Mouse (Mus musculus) adrenal gland, postnatal 4 days (tissue): ENCODE results near the gene Zcchc24. TPM values are rescaled to one million over a fixed set of nuclear protein-coding genes. Genes with fewer than 3 reads are reported as not detected.
"Not testable (repeated sequence)": the region's sequence is repeated elsewhere in the genome, so short reads cannot be mapped to it uniquely, and the experiment has no call there.

Experiments
- DNase-seq, 2 experiments: peaks; one replicate each; pipeline ENCODE4 v3.0.0; 2021 to 2022; ENCODE audit warnings: low spot score in 2 of 2, mixed read lengths in 2 of 2
- long read RNA-seq, 2 experiments: library from polyadenylated mRNA; stranded (forward); transcript quantifications; one replicate each; pipeline ENCODE4 v2.0.0; 2021
- total RNA-seq, 2 experiments: library from RNA; stranded (reverse); gene quantifications; 2 replicates each; pipeline ENCODE4 v1.2.3; 2021

Gene Zcchc24
- 10 to 100 TPM; 30.2 to 34.7 TPM for total RNA-seq
- long read RNA-seq, experiment 1, full-length matches to known transcripts, result 6 of 15 reads
- long read RNA-seq, experiment 1, partial matches to known transcripts, result 0 of 15 reads
- long read RNA-seq, experiment 1, other reads (novel, unspliced or antisense), result 9 of 15 reads
- long read RNA-seq, experiment 2, full-length matches to known transcripts, result 3 of 24 reads
- long read RNA-seq, experiment 2, partial matches to known transcripts, result 0 of 24 reads
- long read RNA-seq, experiment 2, other reads (novel, unspliced or antisense), result 21 of 24 reads

- peak; percentile 73 to 81 for DNase-seq
These were observed at the start of gene Zcchc24 for GRCm38 (mm10) chr14:25768915-25769625. Gene Zcchc24 (minus strand): TSS chr14:25769039.

- peak in 1 of 2 experiments; percentile 42 for DNase-seq
These were observed 47.6 kb upstream of the Zcchc24 start for GRCm38 (mm10) chr14:25816416-25816815.

DNA sequence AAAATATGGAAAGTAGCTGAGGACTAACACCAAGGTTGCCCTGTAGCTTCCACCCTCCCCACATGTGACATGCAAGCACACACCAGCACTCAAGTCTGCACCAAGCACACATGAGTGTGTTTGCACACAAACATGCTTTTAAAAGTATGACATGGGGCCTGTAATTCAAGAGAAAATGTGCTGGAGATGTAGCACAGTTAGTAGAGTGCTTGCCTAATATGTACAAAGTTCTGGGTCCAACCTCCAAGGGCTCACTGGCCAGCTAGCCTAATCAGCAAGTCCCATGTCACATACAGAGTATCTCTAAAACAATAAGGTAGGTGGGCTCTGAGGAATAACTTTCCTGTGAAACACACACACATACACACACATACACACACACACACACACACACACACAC is 45.3 kb upstream of the Zcchc24 start:
- DNase-seq, result no peak

DNA sequence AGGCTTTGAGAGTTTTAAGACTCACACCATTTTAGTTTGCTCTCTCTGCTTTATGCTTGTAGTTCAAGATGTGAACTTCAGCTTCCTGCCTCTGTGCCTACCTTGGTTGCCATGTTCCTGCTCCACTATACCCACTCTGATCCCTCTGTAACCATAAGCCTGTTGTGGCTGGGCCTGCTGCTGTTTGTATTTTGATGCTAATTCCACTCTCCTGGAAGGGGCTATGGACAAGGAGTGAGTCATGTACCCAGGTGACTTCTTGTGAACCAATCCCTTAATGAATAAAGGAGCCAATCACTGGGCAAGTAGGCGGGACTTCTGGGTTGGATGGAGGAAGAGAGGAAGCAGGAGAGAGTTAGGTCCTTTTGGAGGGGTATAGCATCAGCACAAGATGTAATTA is 42.2 kb upstream of the Zcchc24 start:
- not testable (repeated sequence) for DNase-seq

GRCm38 (mm10) chr14:25806561-25806960 is 37.7 kb upstream of the Zcchc24 start:
- no peak for DNase-seq

DNA sequence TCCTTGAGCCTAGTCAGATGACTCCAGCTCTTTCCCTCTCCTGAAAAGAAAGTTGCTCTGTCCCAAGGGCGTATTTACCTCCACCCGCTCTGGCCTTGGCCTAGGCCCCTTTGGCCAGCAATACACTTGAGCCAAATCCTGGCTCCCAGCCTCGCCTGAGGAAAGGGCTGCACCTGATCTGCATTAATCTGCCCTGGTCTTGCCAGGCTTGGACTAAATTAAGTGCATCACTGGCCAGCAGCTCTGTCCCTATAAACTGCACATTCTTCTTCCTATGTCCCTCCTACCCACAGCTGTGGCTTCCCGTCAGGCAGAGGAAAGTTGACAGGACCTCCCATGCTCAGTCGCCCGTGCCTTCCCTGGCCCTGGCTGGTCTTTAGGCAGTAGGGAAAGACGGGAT is 37.0 kb upstream of the Zcchc24 start:
- no peak for DNase-seq

GRCm38 (mm10) chr14:25803246-25803809 is 34.5 kb upstream of the Zcchc24 start:
- no peak for DNase-seq

- DNase-seq, result no peak
These were observed 33.7 kb upstream of the Zcchc24 start for GRCm38 (mm10) chr14:25802511-25802910.

DNA sequence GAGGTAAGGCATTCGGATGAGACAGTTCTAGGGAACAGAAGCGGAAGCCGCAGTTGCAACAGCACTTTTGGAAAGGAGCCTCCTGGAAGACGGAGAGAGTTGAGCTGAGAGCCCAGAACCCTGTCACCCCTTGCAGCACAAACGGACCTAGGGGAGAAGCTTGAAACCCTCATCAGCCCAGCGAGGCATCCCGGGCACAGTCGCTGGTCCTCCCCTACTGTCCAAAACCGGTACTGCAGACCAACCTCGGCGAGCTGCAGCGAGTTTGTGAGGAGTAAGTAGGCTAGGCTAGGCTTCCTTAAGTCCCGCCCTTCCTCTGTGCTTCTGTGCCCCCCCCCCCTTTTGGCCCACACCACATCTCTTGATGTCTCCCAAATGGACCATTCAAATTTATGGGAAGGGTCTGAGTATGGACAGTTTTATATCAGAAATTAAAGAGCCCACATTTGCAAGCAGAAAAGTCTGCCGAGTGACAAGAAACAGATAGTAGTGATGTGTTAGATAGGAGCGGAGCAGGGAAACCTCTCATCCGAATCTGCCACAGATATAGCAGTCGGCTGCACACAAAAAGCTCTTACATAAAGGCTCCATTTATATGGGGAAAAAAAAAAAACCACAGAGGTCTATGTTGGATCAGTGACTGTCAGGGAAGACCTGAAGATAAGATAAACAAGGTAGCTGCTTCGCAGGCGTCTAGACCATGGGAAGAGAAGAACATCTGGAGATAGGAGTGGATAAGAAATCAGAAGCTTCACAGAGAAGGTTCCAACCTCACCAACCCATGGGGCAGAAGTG is 31.5 kb upstream of the Zcchc24 start:
- DNase-seq, result peak; percentile 65

- DNase-seq, result no peak
These were observed 27.8 kb upstream of the Zcchc24 start for GRCm38 (mm10) chr14:25796619-25797018.

- no peak for DNase-seq
These were observed 26.8 kb upstream of the Zcchc24 start for GRCm38 (mm10) chr14:25795561-25796174.

- no peak for DNase-seq
These were observed 26.2 kb upstream of the Zcchc24 start for GRCm38 (mm10) chr14:25795067-25795466.

- no peak for DNase-seq
These were observed 25.5 kb upstream of the Zcchc24 start for GRCm38 (mm10) chr14:25794331-25794730.

GRCm38 (mm10) chr14:25790768-25791302 is 22.0 kb upstream of the Zcchc24 start:
- DNase-seq, result no peak

DNA sequence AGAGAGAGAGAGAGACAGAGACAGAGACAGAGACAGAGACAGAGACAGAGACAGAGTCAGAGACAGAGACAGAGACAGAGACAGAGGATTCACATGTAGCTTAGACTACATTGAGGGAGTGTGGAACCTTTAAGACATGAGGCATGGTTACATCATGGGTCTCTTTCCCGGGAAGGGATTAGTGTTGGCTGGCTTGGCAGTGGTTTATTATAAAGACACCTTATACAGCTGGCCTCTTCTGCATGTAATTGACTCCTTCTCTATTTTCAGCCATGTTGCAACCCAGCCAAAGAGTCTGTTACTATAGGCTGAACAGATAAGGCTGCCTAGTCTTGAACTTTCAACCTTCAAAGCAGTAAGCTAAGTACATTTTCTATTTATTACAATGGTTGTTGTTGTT is 21.1 kb upstream of the Zcchc24 start:
- DNase-seq, result no peak

DNA sequence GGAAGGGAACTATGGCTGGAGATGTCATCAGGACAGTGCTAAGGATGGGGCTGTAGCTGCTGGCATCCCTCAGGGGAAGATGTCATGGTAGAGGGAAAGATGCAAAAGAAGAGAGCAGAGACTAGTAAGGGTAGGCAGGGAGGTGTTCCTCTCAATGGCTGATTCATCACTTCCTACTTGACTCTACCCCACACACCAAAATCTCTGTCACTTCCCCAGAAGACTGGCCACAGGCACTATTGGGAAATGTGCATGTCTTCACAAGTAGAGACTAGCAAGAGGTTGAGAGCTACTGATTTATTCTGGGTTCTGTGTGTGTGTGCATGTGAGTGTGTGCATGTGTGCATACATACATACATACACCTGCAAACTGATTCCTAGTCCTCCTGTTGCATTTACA is 20.4 kb upstream of the Zcchc24 start:
- DNase-seq, result no peak

DNA sequence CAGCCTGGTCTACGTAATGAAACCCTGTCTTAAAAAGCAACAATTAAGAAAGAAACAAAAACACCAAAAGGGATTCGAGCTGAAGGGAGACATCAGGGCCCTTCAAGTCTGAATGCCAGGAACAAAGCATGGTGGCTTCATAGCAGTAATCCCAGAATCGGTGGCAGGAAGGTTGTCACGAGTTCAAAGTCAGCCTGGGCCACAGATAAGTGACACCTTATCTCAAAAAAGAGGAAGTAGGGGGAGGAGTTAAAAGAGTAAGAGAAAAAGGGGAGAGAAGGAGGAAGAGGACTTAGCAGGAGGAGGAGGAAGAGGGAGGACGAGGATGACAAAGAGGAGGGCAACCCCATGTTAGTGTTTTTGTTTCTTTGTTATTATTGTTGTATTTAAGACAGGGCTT is 19.4 kb upstream of the Zcchc24 start:
- no peak for DNase-seq

GRCm38 (mm10) chr14:25787387-25787910 is 18.6 kb upstream of the Zcchc24 start:
- no peak for DNase-seq

DNA sequence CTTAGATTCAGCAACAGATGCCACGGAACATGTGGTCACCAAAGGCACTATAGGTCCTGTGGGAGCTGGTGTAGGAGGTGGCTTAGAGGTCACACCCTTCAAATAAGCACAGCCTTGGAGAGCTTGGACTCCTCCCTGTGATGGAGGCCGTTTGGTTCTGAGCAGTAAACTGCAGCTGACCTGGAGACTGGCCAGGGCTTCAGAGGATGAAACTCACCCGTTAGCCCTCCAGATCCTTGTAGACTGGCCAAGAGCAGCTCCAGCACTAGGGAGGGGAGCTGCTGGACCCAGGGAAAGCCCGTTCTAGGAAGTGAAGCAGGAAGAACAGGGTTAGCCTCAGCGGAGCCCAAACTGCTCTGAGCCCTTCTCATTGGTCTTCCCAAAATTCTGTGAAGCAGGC is 18.1 kb upstream of the Zcchc24 start:
- no peak for DNase-seq

DNA sequence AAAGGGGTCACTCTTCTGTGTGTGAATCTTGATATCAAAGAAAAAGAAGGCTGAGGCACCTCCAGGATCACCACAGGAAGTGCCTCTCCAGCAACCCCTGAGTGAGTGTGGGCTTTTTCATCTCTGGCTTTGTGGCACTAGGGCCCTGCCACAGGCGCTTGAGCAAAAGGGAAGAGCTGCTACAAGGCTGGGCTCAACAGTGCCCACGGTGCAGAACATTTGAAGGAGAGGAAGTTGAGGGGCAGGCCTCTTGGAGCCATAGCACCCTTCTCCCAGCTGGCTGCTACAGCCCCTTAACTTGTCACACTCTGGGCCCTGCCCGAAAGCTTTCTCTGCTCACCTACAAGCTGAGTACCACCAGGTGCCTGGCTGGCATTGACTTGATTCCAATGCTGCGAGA is 16.4 kb upstream of the Zcchc24 start:
- no peak for DNase-seq

DNA sequence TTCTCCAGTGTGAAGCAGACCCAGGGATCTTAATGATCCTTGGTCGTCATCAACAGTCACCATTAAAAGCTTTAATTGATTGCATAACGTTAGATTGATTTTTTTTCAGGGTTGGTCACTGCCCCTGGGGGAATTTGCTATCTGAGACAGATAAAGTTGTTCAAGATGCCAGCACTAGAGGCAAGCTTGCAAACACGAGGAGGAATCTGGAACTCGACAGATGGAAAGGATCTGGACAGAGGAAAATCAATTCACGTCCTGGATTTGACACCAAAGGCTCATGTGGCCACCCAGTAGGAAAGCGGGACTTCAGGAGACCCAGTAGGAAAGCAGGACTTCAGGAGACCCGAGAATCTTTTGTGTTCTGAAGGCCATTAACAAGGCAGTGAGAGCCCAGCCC is 14.4 kb upstream of the Zcchc24 start:
- DNase-seq, result no peak
